Mouse (Mus musculus) cerebellum, adult 2 months (tissue): ENCODE measurements around the gene Ndufv2. TPM values are rescaled to one million over a fixed set of nuclear protein-coding genes. Genes with fewer than 3 reads are reported as not detected.
A peak's percentile ranks its signal among the peaks of the same experiment; 100 is the strongest.
"Not testable (repeated sequence)": the region's sequence is repeated elsewhere in the genome, so short reads cannot be mapped to it uniquely, and the experiment has no call there.

Experiments used
- DNase-seq, 2 experiments: peaks; one replicate each; pipeline ENCODE4 v3.0.0; 2021
- H3K27ac ChIP-seq: fragments of 200-500 bp; 2 replicates; pipeline ENCODE4 v1.5.1; 2012; ENCODE audit warnings: low read length, control low read depth, inconsistent platforms; ENCODE audit not compliant: insufficient read depth
- H3K27me3 ChIP-seq: fragments of 200-500 bp; 2 replicates; pipeline ENCODE4 v1.6.1; 2012; ENCODE audit warnings: inconsistent platforms, mild to moderate bottlenecking, low read length, moderate library complexity; ENCODE audit not compliant: control insufficient read depth, insufficient read depth
- H3K4me1 ChIP-seq: fragments of 200-500 bp; 2 replicates; pipeline ENCODE4 v1.6.1; 2011; ENCODE audit warnings: low read length; ENCODE audit not compliant: control insufficient read depth, insufficient read depth
- H3K4me3 ChIP-seq: fragments of 200-500 bp; replicated peaks from 2 replicates; pipeline ENCODE3; 2011; ENCODE audit warnings: mild to moderate bottlenecking, low read depth, low read length, control low read depth; ENCODE audit not compliant: insufficient read depth
- CTCF ChIP-seq: fragments of 200-500 bp; IDR thresholded peaks from 2 replicates; pipeline ENCODE4 v1.5.1; 2011; ENCODE audit warnings: low read depth, mild to moderate bottlenecking, control low read depth, low read length, moderate library complexity, borderline replicate concordance; ENCODE audit not compliant: insufficient read depth
- POLR2A ChIP-seq: fragments of 200-500 bp; IDR thresholded peaks from 2 replicates; pipeline ENCODE4 v1.6.1; 2011; ENCODE audit warnings: low read length, control low read depth, borderline replicate concordance; ENCODE audit not compliant: insufficient read depth
- WGBS: fragments of 180-500 bp; shearing (Covaris S2); methylation state at CpG from one replicate; pipeline ENCODE4 v1.1.7; 2018; 5-methylcytosine and 5-hydroxymethylcytosine counted together
- polyA plus RNA-seq: library from polyadenylated mRNA; depleted of rRNA; stranded (reverse); fragments of >200 nt; gene quantifications from 2 replicates; pipeline ENCODE4 v1.2.3, GENCODE M21; 2012

Gene Ndufv2
- polyA plus RNA-seq, 1 experiment: 269 TPM

DNA sequence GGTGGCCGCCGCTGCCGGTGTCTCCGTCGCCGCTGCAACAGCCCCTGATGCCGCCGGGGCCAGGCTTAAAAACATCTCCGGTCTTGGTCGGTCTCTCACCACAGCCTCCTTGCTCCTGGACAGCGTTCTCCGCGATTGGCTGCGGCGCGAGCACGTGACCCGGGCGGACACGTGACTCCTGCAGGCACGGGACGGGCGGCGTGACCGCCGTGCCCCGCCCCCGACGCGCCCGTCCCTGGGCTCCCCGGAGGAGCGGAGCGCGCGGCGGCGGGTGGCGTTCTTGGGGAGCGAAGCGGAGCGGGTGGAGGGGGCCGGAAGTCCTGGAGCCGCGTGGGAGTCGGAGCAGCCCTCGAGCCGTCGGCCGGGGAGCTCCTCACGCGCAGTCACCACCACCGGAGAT lies 24.4 kb downstream of the Ndufv2 start, which contains the start of gene Ankrd12:
TSS of gene Ankrd12 (minus strand) at position 156 of the 400 bp plus-strand sequence.
- under 1% methylated on average over 53 of the region's 53 CpGs for WGBS
- TF ChIP-seq POLR2A (peak; percentile 66), CTCF (no peak)

GRCm38 (mm10) chr17:66076174-66076927 lies 25.0 kb downstream of the Ndufv2 start:
- TF ChIP-seq POLR2A (no peak), CTCF (no peak)
- H3K27ac ChIP-seq: peak overlapping the region; percentile 87
- under 1% methylated on average over 85 of the region's 95 CpGs for WGBS

More for the DNA sequence above, 24.4 kb downstream of the Ndufv2 start, which contains the start of gene Ankrd12:
- Histone ChIP-seq H3K4me1 (no peaks in the 10 kb centered on the region), H3K27ac (peak within 1 kb of the TSS; percentile 87), H3K4me3 (peak within 1 kb of the TSS; percentile 100), H3K27me3 (no peaks in the 10 kb centered on the region)
- peak; percentile 96 for DNase-seq

GRCm38 (mm10) chr17:66075827-66076173 lies 25.6 kb downstream of the Ndufv2 start:
- Histone ChIP-seq H3K27me3 (no peaks in the 10 kb centered on the region), H3K27ac (peak overlapping the region; percentile 87), H3K4me3 (peak overlapping the region; percentile 100), H3K4me1 (no peaks in the 10 kb centered on the region)
- no peak for TF ChIP-seq CTCF
- TF ChIP-seq POLR2A: no peak
- DNase-seq: no peak
- WGBS: under 1% methylated on average over 12 of the region's 12 CpGs

More at GRCm38 (mm10) chr17:66076174-66076927, 25.0 kb downstream of the Ndufv2 start:
- peak overlapping the region; percentile 100 for H3K4me3 ChIP-seq
- H3K4me1 ChIP-seq: no peaks in the 10 kb centered on the region
- peak; percentile 69 to 71 for DNase-seq
- H3K27me3 ChIP-seq: no peaks in the 10 kb centered on the region

DNA sequence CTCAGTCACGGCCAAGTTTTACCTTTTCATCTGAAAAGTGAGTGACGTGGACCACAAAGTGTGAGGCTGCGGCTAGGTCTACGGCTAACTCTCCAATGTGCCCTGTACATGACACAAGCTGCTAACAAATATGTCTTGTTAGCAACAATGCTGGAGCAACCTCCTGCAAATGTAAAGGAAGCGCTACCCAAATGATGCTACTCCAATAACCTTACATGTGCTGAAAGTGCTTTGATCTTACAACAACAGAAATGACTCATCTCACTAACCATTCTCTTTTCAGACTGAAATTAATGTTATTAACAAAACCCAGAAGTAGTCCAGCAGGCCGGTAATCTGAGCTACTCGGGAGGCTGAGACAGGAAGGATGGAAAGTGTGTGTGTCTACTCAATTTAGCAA lies 27.4 kb downstream of the Ndufv2 start:
- Histone ChIP-seq H3K27ac (no peak overlapping the region), H3K27me3 (no peaks in the 10 kb centered on the region), H3K4me1 (no peaks in the 10 kb centered on the region), H3K4me3 (no peak overlapping the region)
- DNase-seq: no peak
- TF ChIP-seq POLR2A: no peak
- WGBS: 80% methylated on average over 7 of the region's 7 CpGs

DNA sequence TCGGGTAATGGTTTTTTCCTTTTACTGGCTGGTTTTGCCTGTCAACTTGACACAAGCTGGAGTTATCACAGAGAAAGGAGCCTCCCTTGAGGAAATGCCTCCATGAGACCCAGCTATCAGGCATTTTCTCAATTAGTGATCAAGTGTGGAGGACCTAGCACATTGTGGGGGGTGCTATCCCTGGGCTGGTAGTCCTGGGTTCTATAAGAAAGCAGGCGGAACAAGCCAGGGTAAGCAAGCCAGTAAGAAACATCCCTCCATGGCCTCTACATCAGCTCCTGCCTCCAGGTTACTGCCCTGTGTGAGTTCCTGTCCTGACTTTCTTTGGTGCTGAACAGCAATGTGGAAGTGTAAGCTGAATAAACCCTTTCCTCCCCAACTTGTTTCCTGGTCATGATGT lies 32.3 kb downstream of the Ndufv2 start:
- DNase-seq: not testable (repeated sequence)
- 96% methylated on average over 2 of the region's 2 CpGs for WGBS

DNA sequence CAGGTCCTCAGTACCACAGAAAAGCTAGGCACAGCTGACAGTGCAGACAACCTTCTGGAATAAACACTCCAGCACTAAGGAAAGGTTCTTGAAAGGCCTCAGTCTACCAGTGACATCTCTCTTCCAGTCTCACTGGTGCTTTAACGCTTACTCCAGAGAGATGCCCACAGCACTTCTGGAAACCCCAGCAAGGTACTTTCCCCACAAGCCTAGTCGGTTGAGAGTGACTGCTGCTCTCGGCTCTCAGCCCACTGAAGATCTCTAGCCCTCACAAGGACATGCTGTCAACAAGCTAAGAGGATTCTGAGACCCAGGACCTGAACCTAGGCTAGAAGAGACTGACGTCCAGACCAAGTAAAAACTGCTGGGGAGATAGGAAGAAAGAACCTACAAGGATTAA lies 36.2 kb downstream of the Ndufv2 start:
- WGBS: 84% methylated on average over 4 of the region's 4 CpGs
- TF ChIP-seq POLR2A: no peak
- TF ChIP-seq CTCF: no peak
- H3K27me3 ChIP-seq: no peaks in the 10 kb centered on the region
- DNase-seq: no peak
- H3K4me1 ChIP-seq: no peaks in the 10 kb centered on the region
- no peak overlapping the region for H3K27ac ChIP-seq
- H3K4me3 ChIP-seq: no peak overlapping the region

More for the DNA sequence above, 32.3 kb downstream of the Ndufv2 start:
- H3K27me3 ChIP-seq, H3K27ac ChIP-seq, H3K4me1 ChIP-seq, H3K4me3 ChIP-seq: not testable (repeated sequence)

- TF ChIP-seq CTCF (no peak), POLR2A (no peak)
- no peak overlapping the region for H3K4me3 ChIP-seq
- H3K27me3 ChIP-seq: no peaks in the 10 kb centered on the region
- WGBS: 74% methylated on average over 8 of the region's 8 CpGs
- no peak overlapping the region for H3K27ac ChIP-seq
- no peak for DNase-seq
- no peaks in the 10 kb centered on the region for H3K4me1 ChIP-seq
Observed at GRCm38 (mm10) chr17:66061241-66061938, 40.0 kb downstream of the Ndufv2 start.

- no peak for TF ChIP-seq CTCF
- TF ChIP-seq POLR2A: no peak
- H3K4me1 ChIP-seq: peaks cover 5% of the 10 kb centered on the region; the same call in 1 of the 2 replicates
- H3K27ac ChIP-seq: no peak overlapping the region
- no peak for DNase-seq
- WGBS: 85% methylated on average over 4 of the region's 4 CpGs
- no peak overlapping the region for H3K4me3 ChIP-seq
- H3K27me3 ChIP-seq: no peaks in the 10 kb centered on the region
Observed at GRCm38 (mm10) chr17:66058160-66058559, 43.2 kb downstream of the Ndufv2 start.
